Mouse (Mus musculus): ENCODE results near the gene Eif4g1.

Gene Eif4g1

DNA sequence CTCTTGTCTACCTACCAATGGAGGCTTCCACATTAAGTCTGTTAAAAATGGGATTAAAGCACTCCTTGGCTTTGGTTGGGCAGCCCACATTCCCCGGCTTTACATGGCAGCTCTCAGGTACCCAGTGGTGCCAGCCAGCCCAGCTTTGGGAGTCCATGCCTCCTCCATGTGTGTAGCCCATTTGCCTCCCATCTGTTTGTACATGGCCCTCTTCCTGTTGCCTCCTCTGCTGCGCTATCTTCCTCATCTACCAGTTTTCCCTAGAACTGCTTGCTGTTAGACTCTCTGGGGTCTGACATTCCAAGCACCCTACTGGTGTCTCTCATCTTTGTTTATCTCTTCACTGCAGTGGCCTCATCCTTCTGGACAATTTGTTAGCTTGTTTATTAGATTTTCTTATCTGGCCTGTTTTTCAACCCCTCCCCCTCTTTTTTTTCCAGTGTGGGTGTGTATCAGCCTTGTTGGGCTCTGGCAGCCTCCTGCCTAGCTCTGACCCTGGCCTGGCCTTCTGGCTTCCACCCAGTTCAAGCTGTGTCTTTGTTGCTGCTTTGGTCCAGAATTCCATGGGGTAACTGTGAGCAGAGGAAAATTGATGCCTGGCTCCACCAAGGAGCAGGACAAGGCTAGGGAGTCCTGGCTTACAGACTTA lies 38.4 kb downstream of the Eif4g1 start:
- peak; percentile 54 for DNase-seq (ENCODE audit: low spot score)

DNA sequence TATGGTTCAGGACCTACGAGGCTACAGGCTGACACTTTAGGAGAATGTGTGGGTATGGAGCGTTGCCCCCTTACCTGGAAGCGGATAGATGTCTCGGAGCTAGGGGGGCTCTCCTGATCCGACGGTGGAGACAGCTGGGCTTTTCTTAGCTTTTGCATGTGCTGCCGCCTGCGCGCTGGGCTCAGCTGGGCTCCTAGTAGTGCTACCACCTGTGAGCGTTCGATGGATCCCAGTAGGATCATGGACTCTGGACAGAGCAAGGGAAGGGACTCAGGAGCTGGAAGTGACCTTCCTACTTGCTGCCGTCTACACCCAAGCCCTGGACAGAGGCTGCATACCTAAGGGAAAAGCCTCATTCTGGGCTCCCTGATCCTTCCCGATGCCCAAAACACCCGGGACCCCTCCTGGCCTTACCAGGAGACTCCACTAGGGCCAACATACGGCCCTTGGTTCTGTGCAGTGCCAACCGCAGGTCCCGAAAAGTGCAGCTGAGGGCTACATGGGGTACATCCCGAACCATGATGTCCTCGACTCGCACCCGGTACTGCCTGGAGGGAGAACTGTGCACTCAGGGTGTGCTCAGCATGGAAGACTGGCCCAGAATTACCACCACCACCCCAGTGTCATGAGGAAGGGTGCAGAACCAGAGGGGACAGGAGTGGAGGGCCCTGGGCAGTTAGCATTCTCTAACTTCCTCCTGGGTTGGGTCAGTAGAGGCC lies 40.3 kb downstream of the Eif4g1 start:
- DNase-seq (ENCODE audit: low spot score): no peak

DNA sequence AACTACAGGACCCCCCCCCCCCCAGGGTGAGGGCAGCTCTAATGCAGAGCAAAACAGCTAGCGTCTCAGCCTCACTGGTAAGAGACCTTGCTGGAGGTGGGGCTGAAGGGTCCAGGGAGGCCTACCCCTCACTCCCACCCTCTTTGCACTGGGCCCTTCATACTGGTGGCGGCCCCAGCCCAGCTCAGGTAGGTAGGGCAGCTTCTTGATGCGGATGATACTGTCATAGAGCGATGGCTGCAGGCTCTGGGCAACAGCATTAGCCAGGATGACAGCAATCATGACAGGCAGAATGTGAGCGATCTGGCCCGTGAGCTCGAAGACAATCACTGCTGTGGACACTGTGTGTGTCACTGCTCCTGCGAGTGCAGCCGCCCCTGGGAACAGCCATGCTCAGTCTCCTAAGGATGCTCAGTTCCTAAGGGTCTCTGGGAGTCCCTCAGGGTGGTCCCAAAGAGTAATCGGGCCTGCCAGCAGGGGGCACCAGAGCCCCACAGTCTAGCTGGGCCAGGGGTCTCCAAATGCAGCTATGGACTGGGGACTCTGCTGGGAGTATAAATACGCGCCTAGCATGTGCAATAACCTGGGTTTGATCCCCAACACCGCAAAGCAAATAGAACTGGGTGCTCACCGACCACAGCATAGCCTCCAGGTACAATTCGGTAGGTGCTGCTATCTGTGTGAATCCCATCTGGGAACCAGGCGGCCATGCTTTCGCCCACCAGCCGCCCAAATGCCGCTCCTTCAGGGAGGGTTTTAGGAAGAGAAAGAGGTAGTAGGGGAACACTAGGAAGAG lies 41.0 kb downstream of the Eif4g1 start:
- DNase-seq (ENCODE audit: low spot score): no peak

DNA sequence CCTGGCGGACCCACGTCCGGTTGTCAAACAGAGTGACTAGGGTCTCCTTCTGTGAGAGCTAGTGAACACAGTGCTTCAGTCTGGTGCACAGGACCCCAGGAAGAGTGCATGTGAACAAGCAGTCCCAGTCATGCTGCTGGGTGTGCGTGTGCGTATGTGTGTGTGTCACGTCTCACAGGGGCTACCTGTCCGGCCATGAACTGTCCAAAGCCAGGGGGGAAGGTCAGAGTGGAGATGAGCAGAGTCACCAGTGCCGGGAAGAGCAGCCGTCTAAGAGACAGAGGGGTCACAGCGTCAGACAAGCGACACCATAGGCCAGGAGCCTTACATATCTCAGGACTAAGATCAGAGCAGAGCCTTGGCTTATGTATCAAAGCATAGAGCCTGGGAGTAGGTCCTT lies 42.3 kb downstream of the Eif4g1 start:
- no peak for DNase-seq (ENCODE audit: low spot score)

DNA sequence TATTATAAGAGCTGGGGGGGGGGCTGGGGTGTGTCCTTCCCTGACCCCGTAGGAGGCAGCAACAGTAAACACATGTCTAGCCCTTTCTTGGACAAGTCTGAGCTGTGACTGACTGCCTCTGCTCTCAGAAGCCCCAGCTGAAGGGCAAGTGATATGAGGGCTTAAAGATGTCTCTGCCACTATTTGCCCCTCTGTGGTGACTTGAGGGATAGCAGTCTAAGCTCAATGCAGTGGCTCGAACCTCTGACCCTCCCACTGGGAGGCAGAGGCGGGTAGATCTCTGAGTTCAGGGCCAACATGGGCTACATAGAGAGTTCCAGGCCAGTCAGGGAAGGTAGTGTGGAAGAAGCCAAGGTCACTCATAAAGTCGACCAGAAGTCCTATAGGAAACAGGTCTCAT lies 42.7 kb downstream of the Eif4g1 start:
- no peak for DNase-seq (ENCODE audit: low spot score)

DNA sequence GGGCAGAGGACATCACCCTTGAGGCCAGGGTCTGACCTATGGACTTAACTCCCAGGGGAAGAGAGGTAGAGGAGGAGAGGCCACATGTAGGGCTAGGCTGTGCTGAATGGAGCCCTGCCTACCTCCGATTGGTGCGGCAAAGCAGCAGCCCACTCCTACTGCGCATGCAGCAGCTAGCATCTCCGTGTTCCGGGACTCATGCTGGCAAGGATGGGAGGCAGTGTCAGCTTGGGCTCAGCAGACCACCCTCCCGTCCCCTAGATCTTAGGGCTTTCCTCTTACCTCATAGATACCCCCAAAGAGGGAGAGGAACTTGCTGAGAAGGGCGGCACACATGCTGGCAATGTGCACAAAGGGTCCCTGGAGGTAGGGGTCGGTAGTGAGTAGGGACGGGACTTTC lies 44.1 kb downstream of the Eif4g1 start:
- no peak for DNase-seq (ENCODE audit: low spot score)

DNA sequence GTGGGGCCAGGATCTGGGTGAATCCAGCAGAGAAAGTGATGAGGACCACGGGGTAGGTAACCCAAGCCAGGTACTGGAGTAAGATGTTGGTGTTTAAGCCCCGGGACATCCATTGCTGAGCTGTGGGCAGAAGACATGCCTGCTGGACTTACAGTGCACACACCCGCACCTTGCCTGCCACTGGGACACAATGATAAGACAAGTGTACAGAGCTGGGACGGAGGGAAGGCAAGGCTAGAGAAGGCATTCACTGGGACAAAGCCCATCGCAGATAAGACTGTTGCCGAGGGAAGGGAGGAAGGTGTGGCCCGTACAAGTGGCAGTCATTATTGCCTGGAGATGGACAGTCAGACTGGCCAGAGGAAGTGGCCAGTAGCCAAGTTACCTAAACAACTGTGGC lies 44.8 kb downstream of the Eif4g1 start:
- DNase-seq (ENCODE audit: low spot score): no peak

DNA sequence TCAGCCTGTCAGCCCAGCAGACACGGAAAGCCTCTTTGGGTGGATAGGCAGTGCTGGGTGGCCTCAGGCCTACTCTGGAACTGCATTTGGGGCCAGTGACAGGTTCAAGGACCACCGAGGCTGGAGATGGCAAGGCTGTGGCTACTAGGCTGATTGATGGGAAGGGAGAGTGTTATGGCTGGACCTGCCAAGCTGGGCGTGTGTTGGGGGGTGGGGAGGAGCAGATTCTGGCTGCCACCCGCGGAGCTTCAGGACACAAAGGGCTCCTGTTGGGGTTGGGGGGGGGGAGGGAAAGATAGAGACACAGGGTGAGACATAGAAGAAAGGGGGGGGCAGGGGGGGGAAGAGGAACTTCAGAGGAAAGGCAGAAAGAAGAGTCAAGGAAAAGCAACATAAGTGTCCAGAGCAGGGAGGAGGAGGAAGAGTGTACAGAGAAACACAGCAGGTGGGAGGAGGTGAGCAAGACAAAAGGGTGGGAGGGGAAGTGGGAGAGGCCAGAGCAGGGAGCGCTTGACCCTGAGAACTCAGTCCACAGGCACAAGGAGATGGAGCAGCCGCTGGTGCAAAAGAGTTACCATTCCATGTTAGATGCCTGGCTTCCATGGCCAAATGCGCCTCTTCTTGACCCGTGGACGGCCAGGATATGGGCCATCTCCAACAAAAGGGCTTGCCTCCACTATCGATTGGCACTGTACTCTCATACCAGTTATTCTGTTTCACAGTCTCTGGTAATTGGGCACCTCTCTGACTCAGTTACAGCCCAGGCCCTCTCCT lies 46.4 kb downstream of the Eif4g1 start:
- no peak for DNase-seq (ENCODE audit: low spot score)

DNA sequence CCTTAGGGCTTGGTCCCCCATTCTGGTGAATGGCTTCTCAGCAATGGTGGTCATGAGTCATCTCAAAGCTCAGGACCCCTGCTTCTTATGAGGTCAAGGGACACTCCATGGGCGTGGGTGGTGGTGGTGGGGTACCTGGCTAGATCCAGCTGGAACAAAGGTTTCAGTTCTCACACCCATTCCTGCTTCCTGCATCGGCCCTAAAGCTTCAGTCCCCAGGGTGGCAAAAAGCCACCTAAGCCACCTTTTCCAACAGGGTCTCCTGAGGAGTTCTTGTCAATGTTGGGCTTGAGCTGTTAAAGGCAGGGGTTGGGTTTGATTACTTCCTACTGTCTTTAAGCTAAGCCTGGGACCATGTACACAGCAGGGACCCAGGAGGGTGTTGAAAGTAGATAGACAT lies 47.0 kb downstream of the Eif4g1 start:
- DNase-seq (ENCODE audit: low spot score): no peak

DNA sequence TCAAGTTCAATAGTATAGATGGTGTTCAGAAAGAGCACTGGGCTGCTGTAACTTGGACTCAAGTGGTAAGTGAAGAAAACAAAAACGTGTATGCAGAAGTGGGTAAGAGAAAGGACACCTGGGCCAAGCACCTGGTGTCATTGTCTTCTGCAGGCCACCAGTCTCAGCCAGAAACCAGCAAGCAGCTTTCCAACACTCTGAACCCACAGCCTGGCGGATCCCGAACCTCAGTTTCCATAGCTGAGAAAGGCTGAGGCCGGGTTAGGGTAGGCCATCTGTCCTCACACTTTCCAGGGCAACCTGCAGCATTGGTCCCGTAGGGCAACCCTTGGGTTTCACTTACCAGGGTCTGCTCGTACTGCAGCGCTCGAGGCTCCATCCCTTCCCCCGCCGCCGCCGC lies 47.5 kb downstream of the Eif4g1 start:
- peak; percentile 30 for DNase-seq (ENCODE audit: low spot score)

DNA sequence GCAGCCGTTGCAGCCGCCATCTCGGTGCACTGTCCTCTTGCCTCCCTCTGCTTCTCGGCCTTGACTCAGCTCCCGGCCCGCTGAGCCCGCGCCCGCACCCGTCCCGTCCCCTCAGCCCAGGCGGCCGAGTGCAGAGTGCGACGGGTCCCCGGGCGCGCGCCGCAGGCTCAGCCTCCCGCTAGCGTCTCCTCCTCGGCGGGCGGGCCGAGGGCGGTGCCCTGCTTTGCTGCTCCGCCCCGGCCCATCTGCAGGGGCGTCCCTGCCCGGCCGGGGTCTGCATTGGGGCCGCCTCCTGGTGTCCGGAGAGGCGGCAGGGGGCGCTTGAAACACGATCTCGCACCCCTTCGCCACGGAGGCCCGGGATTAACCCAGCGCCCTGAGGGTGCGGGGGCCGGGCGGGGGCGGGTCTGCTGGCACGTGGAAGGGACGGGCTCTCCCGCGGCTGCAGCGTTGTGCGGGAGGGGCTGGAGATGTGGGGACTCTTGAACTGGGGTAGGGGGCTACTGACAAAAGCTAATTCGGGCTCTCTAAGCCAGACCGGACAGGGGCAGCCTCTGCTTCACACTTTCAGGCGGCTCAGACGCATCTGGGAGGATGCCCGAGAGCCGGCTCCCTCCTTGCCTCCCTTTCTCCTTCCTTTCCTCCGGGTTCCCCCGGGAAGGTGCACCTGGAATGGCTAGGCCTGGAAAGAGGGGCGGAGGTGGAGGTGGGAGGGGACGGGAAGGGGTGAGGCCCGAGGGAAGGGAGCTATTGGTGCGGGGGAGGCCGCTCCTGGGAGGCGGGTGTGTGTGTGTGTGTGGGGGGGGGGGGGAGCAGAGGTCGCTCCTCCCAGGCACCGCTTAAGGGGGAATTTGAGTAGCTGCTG lies 48.1 kb downstream of the Eif4g1 start:
- peak; percentile 83 for DNase-seq (ENCODE audit: low spot score)

DNA sequence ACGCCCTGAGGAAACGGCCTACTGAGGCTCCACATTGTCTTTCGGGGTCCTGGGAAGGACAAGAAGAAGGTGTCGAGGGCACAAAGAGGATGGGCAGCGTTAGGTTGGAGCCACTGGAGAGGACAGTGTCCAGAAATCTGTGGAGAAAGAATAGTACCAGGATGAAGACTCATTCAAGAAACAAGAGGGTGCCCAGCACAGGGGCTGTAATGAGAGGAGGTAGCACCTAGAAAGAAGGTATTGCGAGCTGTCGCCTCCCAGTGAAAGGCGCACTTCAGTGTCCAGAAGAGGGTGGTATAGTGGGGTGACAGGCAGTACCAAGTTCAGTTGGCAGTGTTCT lies 48.7 kb downstream of the Eif4g1 start:
- DNase-seq (ENCODE audit: low spot score): no peak

DNA sequence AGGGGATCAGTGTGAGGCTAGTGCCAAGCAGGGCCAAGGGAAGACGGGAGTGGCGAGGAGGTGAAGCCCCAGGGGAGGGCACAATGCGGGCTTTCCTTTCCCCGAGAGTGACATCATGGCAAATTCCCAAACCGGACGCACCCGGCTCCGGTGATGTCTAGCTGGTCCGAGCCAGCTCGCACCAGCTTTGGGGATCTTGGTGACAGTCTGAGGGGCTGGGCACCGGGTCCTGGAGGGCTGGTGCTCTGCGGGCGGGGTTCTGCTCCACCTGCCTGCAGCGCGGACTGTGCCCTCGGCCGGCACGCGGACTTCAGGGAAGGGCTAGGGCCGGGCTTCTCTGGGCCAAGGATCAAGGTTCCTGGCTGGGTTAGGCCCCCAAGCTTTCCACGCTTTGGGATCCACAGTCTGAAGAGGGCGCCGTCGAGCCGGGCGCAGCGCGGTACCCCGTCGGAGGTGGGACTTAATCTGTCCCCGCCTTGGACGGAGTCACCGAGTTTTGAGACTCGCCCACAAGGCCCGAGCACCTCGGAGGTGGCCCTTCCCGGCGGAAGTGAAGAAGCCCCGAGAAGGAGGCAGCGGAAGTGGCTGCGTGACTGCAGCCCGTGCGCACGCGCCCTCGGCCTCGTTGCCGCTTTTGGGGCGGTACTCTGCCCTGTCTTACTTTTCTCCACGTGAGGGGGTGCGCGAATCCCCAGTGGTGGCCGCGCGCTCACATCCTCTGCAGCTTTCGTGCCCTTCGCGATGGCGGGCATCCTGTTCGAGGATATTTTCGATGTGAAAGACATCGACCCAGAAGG lies 49.3 kb downstream of the Eif4g1 start, which contains the start of the genes Polr2h and Clcn2:
Polr2h (plus strand) TSS at position 485 of the 797 bp plus-strand sequence.
Clcn2 (minus strand) TSS at position 566 of the 797 bp plus-strand sequence.
- DNase-seq (ENCODE audit: low spot score): peak; percentile 98

DNA sequence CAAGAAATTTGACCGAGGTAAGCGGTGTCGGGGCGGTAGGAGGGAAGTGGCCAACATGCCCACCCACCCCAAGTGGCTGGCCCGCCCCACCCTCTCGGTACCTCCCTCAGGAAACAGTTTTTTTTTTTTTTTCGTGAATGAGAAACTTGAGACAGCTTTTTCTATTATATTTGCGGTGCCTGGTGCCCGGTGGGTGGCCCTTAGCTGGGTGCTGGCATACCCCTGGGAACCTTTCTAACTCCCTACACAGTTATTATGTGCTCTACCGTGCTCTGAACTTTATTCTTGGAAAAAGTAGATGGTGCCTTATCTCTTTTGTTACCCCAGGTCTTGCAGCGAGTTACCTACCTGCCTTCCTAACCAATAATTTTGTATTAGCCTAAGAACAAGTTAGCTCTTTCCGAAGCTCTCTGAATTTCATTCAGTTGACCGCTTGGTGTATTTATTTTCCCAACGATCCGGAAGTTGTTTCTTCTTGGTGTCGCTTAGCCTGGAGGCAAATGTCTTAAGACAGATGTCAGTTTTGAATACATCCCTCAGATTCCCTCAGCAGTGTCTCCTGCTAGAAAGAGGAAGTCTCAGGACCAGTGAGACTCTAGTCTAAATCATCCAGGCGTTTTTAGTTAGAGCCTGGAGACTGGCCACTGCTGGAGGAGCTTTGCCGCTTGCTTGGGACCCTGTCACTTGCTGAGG lies 50.0 kb downstream of the Eif4g1 start:
- no peak for DNase-seq (ENCODE audit: low spot score)

DNA sequence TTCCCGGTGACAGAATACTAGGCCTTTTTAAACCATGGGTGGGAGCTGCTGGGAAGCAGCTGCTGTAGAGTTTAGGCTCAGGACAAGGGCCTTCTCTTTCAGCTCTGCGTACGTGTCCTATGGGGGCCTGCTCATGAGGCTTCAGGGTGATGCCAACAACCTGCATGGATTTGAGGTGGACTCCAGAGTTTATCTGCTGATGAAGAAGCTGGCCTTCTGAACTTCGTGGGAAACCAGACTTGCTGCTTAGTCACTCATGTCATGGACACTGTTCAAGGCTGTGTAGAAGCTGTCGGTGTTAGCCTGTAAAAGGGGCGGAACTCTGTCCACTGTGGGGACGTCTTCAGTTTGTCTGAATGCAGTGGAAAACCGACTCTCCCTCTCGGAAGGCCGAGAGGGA lies 53.7 kb downstream of the Eif4g1 start:
- DNase-seq (ENCODE audit: low spot score): no peak

DNA sequence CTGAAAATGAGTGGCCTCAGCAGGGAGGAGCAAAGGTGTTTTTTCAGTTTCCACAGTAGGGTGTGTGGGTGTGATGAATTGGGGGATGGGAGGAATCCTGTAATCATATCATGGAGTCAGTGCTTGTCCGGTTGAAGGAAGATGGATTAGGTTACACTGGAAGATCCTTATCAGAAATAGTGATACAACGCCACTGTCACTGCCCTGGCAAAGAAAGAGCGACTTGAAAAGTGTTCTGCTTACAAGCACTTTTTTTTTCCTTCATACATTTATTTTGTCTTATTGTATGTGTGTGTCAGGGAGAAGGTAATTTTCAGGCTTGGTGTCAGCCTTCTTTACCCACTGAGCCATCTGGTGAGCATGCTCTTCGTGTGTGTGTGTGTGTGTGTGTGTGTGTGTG lies 54.6 kb downstream of the Eif4g1 start:
- DNase-seq (ENCODE audit: low spot score): no peak

DNA sequence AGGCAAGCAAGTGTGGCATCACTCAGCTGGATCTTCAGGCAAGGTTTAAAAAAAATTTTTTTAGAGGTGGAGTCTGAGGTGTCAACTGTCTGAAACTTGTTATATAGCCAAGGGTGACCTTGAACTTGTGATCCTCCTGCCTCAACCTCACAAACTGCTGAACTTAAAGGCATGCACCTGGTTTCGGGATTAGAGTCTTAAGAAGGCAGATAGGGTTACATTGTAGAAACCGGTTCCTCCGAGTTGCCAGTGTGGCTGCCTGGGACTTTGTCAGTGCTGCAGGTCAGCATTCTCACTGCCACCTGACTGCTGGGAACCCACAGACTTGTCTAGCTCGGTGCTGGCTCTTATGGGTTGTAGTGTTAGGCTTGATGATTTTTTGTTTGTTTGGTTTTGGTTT lies 55.1 kb downstream of the Eif4g1 start:
- DNase-seq (ENCODE audit: low spot score): no peak

DNA sequence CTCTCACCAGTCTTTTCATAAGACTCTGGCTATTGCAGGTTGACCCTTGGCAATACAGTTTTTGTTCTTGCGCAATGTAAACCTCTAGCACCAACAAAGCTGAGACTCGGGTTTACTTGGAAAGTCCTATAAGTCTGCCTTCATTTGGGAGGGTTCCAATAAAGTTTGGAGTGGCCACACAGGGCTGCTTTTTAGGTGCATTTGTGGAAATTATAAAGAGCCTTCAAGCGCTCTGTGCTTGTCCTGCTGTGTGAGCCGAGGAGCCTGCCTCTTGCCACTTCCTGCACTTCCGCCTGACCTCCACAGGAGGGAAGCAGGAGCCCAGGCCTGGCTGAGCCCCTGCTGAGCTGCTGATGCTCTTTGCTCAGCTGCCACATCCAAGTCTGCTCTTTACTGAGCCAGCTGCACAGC lies 56.2 kb downstream of the Eif4g1 start:
- peak; percentile 71 for DNase-seq (ENCODE audit: low spot score)

DNA sequence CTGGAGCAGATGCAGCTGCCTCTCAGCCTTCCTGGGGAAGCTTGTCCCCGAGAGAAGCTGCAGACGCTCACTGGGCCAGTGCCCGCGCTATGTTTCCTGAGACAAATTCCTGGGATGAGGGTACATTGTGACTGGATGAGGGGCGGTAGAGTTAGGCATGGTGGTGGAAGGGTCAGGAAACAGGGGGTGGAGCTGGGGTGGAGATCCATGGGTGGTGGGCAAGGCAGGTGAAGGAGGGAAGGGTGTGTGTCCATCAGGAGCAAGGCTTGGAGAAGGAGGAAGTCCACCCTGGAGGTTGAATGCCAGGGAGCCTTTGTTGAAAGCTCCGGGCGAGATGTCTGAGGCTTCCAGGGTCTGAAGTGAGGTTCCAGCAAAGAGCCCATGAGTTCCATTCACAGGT lies 57.2 kb downstream of the Eif4g1 start:
- no peak for DNase-seq (ENCODE audit: low spot score)

DNA sequence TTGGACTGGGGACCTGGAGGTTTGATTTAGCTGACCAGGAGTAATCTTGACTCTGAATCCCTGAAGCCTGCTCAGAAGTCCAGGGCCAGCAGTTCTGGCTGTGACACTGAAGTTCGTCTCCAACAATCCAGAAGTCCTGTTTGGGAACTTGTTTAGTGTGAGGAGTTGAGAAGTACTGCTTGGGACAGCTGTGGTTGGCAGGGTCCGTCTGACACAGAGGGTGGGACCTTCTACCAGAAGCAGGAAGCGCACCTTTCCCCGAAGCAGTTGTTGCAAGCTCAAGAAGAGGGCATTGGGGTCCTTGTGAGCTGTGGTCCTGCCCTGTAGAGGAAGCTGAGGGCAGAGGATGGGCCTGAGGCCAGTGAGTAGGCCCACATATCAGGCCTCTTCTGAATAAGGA lies 57.6 kb downstream of the Eif4g1 start:
- no peak for DNase-seq (ENCODE audit: low spot score)

All from MN1 (cell line).